Mouse (Mus musculus): Measurements from ENCODE around the gene Lce1f. TPM values are rescaled to one million over a fixed set of nuclear protein-coding genes. Genes with fewer than 3 reads are reported as not detected.

Lce1f gene
- polyA plus RNA-seq, 1 experiment from 2014 or later: not detected

Other genes with a start within 250 kb of the Lce1f start
- not detected in 2 replicates for gene Sprr1a, start 234.5 kb downstream of the Lce1f start, polyA plus RNA-seq (2016; fragmentation: Nextera tagmentation; extraction: Ambion mirVana)
- not detected in 2 replicates for gene Sprr4, start 219.9 kb downstream of the Lce1f start, polyA plus RNA-seq (2016; fragmentation: Nextera tagmentation; extraction: Ambion mirVana)
- gene 2310046K23Rik, start 185.8 kb downstream of the Lce1f start, polyA plus RNA-seq (2016; fragmentation: Nextera tagmentation; extraction: Ambion mirVana): not detected in 2 replicates
- 0.11 TPM in 1 of 2 replicates, not detected in the other for gene Ivl, start 146.6 kb downstream of the Lce1f start, polyA plus RNA-seq (2016; fragmentation: Nextera tagmentation; extraction: Ambion mirVana)
- gene Smcp, start 131.4 kb downstream of the Lce1f start, polyA plus RNA-seq (2016; fragmentation: Nextera tagmentation; extraction: Ambion mirVana): not detected in 2 replicates
- not detected in 2 replicates for gene 2210017I01Rik, start 112.9 kb downstream of the Lce1f start, polyA plus RNA-seq (2016; fragmentation: Nextera tagmentation; extraction: Ambion mirVana)
- gene Lce6a, start 98.7 kb downstream of the Lce1f start, polyA plus RNA-seq (2016; fragmentation: Nextera tagmentation; extraction: Ambion mirVana): not detected in 2 replicates
- not detected in 2 replicates for gene Lce1a1, start 72.0 kb downstream of the Lce1f start, polyA plus RNA-seq (2016; fragmentation: Nextera tagmentation; extraction: Ambion mirVana)
- not detected in 2 replicates for gene Lce1b, start 63.4 kb downstream of the Lce1f start, polyA plus RNA-seq (2016; fragmentation: Nextera tagmentation; extraction: Ambion mirVana)
- gene Lce1a2, start 50.0 kb downstream of the Lce1f start, polyA plus RNA-seq (2016; fragmentation: Nextera tagmentation; extraction: Ambion mirVana): not detected in 2 replicates
- gene Lce1c, start 41.1 kb downstream of the Lce1f start, polyA plus RNA-seq (2016; fragmentation: Nextera tagmentation; extraction: Ambion mirVana): not detected in 2 replicates
- not detected in 2 replicates for gene Lce1d, start 33.1 kb downstream of the Lce1f start, polyA plus RNA-seq (2016; fragmentation: Nextera tagmentation; extraction: Ambion mirVana)
- gene Lce1e, start 11.3 kb downstream of the Lce1f start, polyA plus RNA-seq (2016; fragmentation: Nextera tagmentation; extraction: Ambion mirVana): not detected in 2 replicates
- gene Gm38119, start 18.7 kb upstream of the Lce1f start, polyA plus RNA-seq (2016; fragmentation: Nextera tagmentation; extraction: Ambion mirVana): not detected in 2 replicates
- gene Lce1g, start 32.0 kb upstream of the Lce1f start, polyA plus RNA-seq (2016; fragmentation: Nextera tagmentation; extraction: Ambion mirVana): not detected in 2 replicates
- gene Lce1h, start 44.7 kb upstream of the Lce1f start, polyA plus RNA-seq (2016; fragmentation: Nextera tagmentation; extraction: Ambion mirVana): not detected in 2 replicates
- gene Lce1i, start 58.5 kb upstream of the Lce1f start, polyA plus RNA-seq (2016; fragmentation: Nextera tagmentation; extraction: Ambion mirVana): not detected in 2 replicates
- not detected in 2 replicates for gene Lce1j, start 70.2 kb upstream of the Lce1f start, polyA plus RNA-seq (2016; fragmentation: Nextera tagmentation; extraction: Ambion mirVana)
- gene Lce1k, start 87.5 kb upstream of the Lce1f start, polyA plus RNA-seq (2016; fragmentation: Nextera tagmentation; extraction: Ambion mirVana): not detected in 2 replicates
- not detected in 2 replicates for gene Kprp, start 106.9 kb upstream of the Lce1f start, polyA plus RNA-seq (2016; fragmentation: Nextera tagmentation; extraction: Ambion mirVana)
- not detected in 2 replicates for gene Lce1l, start 130.9 kb upstream of the Lce1f start, polyA plus RNA-seq (2016; fragmentation: Nextera tagmentation; extraction: Ambion mirVana)
- gene 2310050C09Rik, start 149.9 kb upstream of the Lce1f start, polyA plus RNA-seq (2016; fragmentation: Nextera tagmentation; extraction: Ambion mirVana): not detected in 2 replicates
- gene Lce3a, start 205.9 kb upstream of the Lce1f start, polyA plus RNA-seq (2016; fragmentation: Nextera tagmentation; extraction: Ambion mirVana): not detected in 2 replicates
- gene Lce3b, start 212.6 kb upstream of the Lce1f start, polyA plus RNA-seq (2016; fragmentation: Nextera tagmentation; extraction: Ambion mirVana): not detected in 2 replicates
- gene Lce3c, start 224.1 kb upstream of the Lce1f start, polyA plus RNA-seq (2016; fragmentation: Nextera tagmentation; extraction: Ambion mirVana): not detected in 2 replicates
- not detected in 2 replicates for gene Lce3d, start 237.0 kb upstream of the Lce1f start, polyA plus RNA-seq (2016; fragmentation: Nextera tagmentation; extraction: Ambion mirVana)
- not detected in 2 replicates for gene Lce3e, start 246.7 kb upstream of the Lce1f start, polyA plus RNA-seq (2016; fragmentation: Nextera tagmentation; extraction: Ambion mirVana)